Mouse (Mus musculus): Measurements from ENCODE around the gene Gm42417.

- TF ChIP-seq CTCF (IDR thresholded peaks at IDR 0.05; ENCODE audit: control insufficient read depth, insufficient read depth, insufficient replicate concordance, low read depth, low read length) (no peak), POLR2A (IDR thresholded peaks at IDR 0.05; ENCODE audit: control insufficient read depth, low read depth, low read length) (no peak)
These were observed 13.5 kb downstream of the Gm42417 start for GRCm38 (mm10) chr1:36525774-36526173.
